Mouse (Mus musculus): ENCODE data around the gene Efcab14. TPM values are rescaled to one million over a fixed set of nuclear protein-coding genes. Genes with fewer than 3 reads are reported as not detected.
A peak's percentile ranks its signal among the peaks of the same experiment; 100 is the strongest.

Efcab14 gene
- total and polyA plus RNA-seq, 3 experiments, result 20.4 to 40.1 (median 38.7) TPM

DNA sequence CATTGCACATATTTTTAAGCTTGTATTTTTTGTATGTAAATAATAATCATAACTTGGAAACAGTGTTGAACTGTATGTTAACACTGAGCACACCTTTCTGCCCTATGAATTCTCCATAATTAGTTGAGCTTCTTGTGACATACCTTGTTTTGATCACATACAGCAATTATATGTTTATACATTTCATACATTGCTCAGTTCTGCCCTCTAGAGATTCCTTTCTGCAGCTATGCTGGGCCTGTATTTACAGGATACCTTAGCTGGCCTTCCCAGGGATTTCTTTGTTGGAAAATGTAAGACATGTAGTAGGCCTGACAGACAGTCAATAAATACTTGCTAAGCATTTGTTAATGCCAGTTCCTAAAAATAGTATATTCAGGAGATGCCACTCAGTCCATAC, 5.1 kb downstream of the Efcab14 start:
- no peak overlapping the region for H3K9ac ChIP-seq (ENCODE audit: low read depth, low read length)
- H3K4me1 ChIP-seq (ENCODE audit: control insufficient read depth, insufficient read depth, low read length), result peaks cover 4% of the 10 kb centered on the region
- peaks cover 13% of the 10 kb centered on the region for H3K36me3 ChIP-seq (ENCODE audit: control insufficient read depth, insufficient read depth, low read length)
- no peak for DNase-seq
- TF ChIP-seq POLR2A (IDR thresholded peaks at IDR 0.05; ENCODE audit: insufficient read depth, low read depth, low read length), result no peak
- no peak for TF ChIP-seq EP300 (IDR thresholded peaks at IDR 0.05; ENCODE audit: insufficient read depth, low read depth, low read length)
- peak; percentile 31 for TF ChIP-seq CTCF (IDR thresholded peaks at IDR 0.05)
- no peak overlapping the region for H3K4me3 ChIP-seq
- H3K79me2 ChIP-seq (replicated peaks; ENCODE audit: control insufficient read depth, insufficient read depth, low read length), result no peaks in the 10 kb centered on the region
- H3K27me3 ChIP-seq (ENCODE audit: control insufficient read depth, insufficient read depth, low read length), result no peaks in the 10 kb centered on the region
- intact Hi-C loops (cut with DNase I), result no loop called here
- no peak overlapping the region for H3K27ac ChIP-seq

DNA sequence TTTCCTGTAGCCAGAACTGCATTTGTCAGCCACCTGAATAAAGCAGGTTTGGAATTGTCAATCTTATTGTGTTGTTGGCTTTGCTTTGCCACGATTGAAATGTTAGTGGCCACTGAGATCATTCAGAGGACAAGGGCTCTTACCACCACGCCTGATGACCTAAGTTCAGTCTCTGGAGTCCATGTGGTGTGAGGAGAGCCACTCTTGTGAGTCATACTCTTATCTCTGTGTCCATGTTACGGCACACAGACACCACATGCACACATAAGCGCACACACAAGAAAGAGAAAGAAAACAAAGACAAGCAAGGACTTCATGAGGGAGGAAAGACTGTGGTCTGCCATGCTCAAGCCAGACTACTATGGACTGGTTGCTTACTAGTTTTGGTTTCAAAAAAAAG, 5.6 kb downstream of the Efcab14 start:
- TF ChIP-seq POLR2A (IDR thresholded peaks at IDR 0.05; ENCODE audit: insufficient read depth, low read depth, low read length) (no peak), EP300 (IDR thresholded peaks at IDR 0.05; ENCODE audit: insufficient read depth, low read depth, low read length) (no peak), CTCF (IDR thresholded peaks at IDR 0.05) (no peak)
- peaks cover 13% of the 10 kb centered on the region for H3K36me3 ChIP-seq (ENCODE audit: control insufficient read depth, insufficient read depth, low read length)
- WGBS, result 62% methylated on average over 4 of the region's 4 CpGs
- intact Hi-C loops (cut with DNase I), result no loop called here
- H3K9ac ChIP-seq (ENCODE audit: low read depth, low read length), result no peak overlapping the region
- H3K27ac ChIP-seq, result no peak overlapping the region
- peaks cover 4% of the 10 kb centered on the region for H3K4me1 ChIP-seq (ENCODE audit: control insufficient read depth, insufficient read depth, low read length)
- no peak for DNase-seq
- H3K4me3 ChIP-seq, result no peak overlapping the region
- H3K79me2 ChIP-seq (replicated peaks; ENCODE audit: control insufficient read depth, insufficient read depth, low read length), result no peaks in the 10 kb centered on the region
- H3K27me3 ChIP-seq (ENCODE audit: control insufficient read depth, insufficient read depth, low read length), result no peaks in the 10 kb centered on the region

DNA sequence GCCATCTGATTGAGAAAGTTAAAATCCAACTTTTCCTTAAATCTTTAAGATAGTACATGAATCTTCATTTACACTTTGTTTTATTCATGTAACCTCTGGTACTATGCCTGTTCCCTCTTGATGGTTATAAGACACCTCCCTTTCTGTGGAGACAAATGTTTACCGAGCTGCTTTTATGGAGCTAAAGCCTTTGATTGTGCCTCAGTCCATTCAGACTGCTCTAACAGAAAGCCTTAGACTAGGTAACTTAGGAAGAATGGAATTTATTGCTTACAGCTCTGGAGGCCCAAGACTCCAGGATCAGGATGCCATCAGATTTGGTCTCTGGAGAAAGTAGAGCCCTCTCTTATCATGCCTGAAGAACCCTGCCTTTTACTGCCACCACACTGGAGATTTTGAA, 10.6 kb downstream of the Efcab14 start:
- TF ChIP-seq POLR2A (IDR thresholded peaks at IDR 0.05; ENCODE audit: insufficient read depth, low read depth, low read length) (no peak), EP300 (IDR thresholded peaks at IDR 0.05; ENCODE audit: insufficient read depth, low read depth, low read length) (no peak), CTCF (IDR thresholded peaks at IDR 0.05) (no peak)
- H3K36me3 ChIP-seq (ENCODE audit: control insufficient read depth, insufficient read depth, low read length), result peaks cover 3% of the 10 kb centered on the region; the same call in 1 of the 2 replicates

GRCm38 (mm10) chr4:115749336-115749735, 11.8 kb downstream of the Efcab14 start:
- H3K79me2 ChIP-seq (replicated peaks; ENCODE audit: control insufficient read depth, insufficient read depth, low read length), result no peaks in the 10 kb centered on the region
- TF ChIP-seq POLR2A (IDR thresholded peaks at IDR 0.05; ENCODE audit: insufficient read depth, low read depth, low read length) (no peak), EP300 (IDR thresholded peaks at IDR 0.05; ENCODE audit: insufficient read depth, low read depth, low read length) (no peak), CTCF (IDR thresholded peaks at IDR 0.05) (no peak)
- no peaks in the 10 kb centered on the region for H3K36me3 ChIP-seq (ENCODE audit: control insufficient read depth, insufficient read depth, low read length)
- H3K27ac ChIP-seq, result no peak overlapping the region
- no peak for DNase-seq
- WGBS, result 48% methylated on average over 1 of the region's 1 CpGs
- intact Hi-C loops (cut with DNase I), result no loop called here
- no peak overlapping the region for H3K9ac ChIP-seq (ENCODE audit: low read depth, low read length)
- no peaks in the 10 kb centered on the region for H3K27me3 ChIP-seq (ENCODE audit: control insufficient read depth, insufficient read depth, low read length)
- no peaks in the 10 kb centered on the region for H3K4me1 ChIP-seq (ENCODE audit: control insufficient read depth, insufficient read depth, low read length)
- H3K4me3 ChIP-seq, result no peak overlapping the region

More for the DNA sequence above, 10.6 kb downstream of the Efcab14 start:
- intact Hi-C loops (cut with DNase I), result no loop called here
- Histone ChIP-seq H3K4me1 (ENCODE audit: control insufficient read depth, insufficient read depth, low read length) (no peaks in the 10 kb centered on the region), H3K27me3 (ENCODE audit: control insufficient read depth, insufficient read depth, low read length) (no peaks in the 10 kb centered on the region), H3K27ac (no peak overlapping the region), H3K9ac (ENCODE audit: low read depth, low read length) (no peak overlapping the region), H3K4me3 (no peak overlapping the region), H3K79me2 (replicated peaks; ENCODE audit: control insufficient read depth, insufficient read depth, low read length) (no peaks in the 10 kb centered on the region)
- 90% methylated on average over 1 of the region's 1 CpGs for WGBS
- no peak for DNase-seq

- TF ChIP-seq CTCF (IDR thresholded peaks at IDR 0.05) (no peak), EP300 (IDR thresholded peaks at IDR 0.05; ENCODE audit: insufficient read depth, low read depth, low read length) (no peak), POLR2A (IDR thresholded peaks at IDR 0.05; ENCODE audit: insufficient read depth, low read depth, low read length) (no peak)
- intact Hi-C loops (cut with DNase I), result no loop called here
- no peak overlapping the region for H3K4me3 ChIP-seq
- no peaks in the 10 kb centered on the region for H3K4me1 ChIP-seq (ENCODE audit: control insufficient read depth, insufficient read depth, low read length)
- H3K36me3 ChIP-seq (ENCODE audit: control insufficient read depth, insufficient read depth, low read length), result no peaks in the 10 kb centered on the region; the same call in 1 of the 2 replicates
- no peak overlapping the region for H3K27ac ChIP-seq
- no peak overlapping the region for H3K9ac ChIP-seq (ENCODE audit: low read depth, low read length)
- no peaks in the 10 kb centered on the region for H3K79me2 ChIP-seq (replicated peaks; ENCODE audit: control insufficient read depth, insufficient read depth, low read length)
- no peak for DNase-seq
- 96% methylated on average over 3 of the region's 3 CpGs for WGBS
- H3K27me3 ChIP-seq (ENCODE audit: control insufficient read depth, insufficient read depth, low read length), result no peaks in the 10 kb centered on the region
These were observed 16.6 kb downstream of the Efcab14 start for GRCm38 (mm10) chr4:115754101-115754500.

GRCm38 (mm10) chr4:115754851-115755250, 17.3 kb downstream of the Efcab14 start:
- TF ChIP-seq CTCF (IDR thresholded peaks at IDR 0.05) (peak; percentile 14; the same call in 1 of the 2 replicates), EP300 (IDR thresholded peaks at IDR 0.05; ENCODE audit: insufficient read depth, low read depth, low read length) (no peak)
- Histone ChIP-seq H3K27ac (no peak overlapping the region), H3K4me1 (ENCODE audit: control insufficient read depth, insufficient read depth, low read length) (no peaks in the 10 kb centered on the region), H3K36me3 (ENCODE audit: control insufficient read depth, insufficient read depth, low read length) (no peaks in the 10 kb centered on the region; the same call in 1 of the 2 replicates), H3K9ac (ENCODE audit: low read depth, low read length) (no peak overlapping the region), H3K4me3 (no peak overlapping the region), H3K27me3 (ENCODE audit: control insufficient read depth, insufficient read depth, low read length) (no peaks in the 10 kb centered on the region), H3K79me2 (replicated peaks; ENCODE audit: control insufficient read depth, insufficient read depth, low read length) (no peaks in the 10 kb centered on the region)
- 98% methylated on average over 1 of the region's 1 CpGs for WGBS
- no peak for DNase-seq
- intact Hi-C loops (cut with DNase I), result no loop called here

Data from heart, adult 2 months (tissue).